Mouse (Mus musculus): Measurements from ENCODE around the gene Nckipsd. TPM values are rescaled to one million over a fixed set of nuclear protein-coding genes. Genes with fewer than 3 reads are reported as not detected.

Nckipsd gene
- polyA plus RNA-seq, 1 experiment from 2014 or later: 6.8 TPM

GRCm38 (mm10) chr9:108858792-108859527, 50.8 kb downstream of the Nckipsd start:
- no peak for ATAC-seq
- no peaks in the 10 kb centered on the region for H3K27me3 ChIP-seq (replicated peaks; ENCODE audit: control insufficient read depth, insufficient read depth, low read length)
- 65% methylated on average over 8 of the region's 8 CpGs for WGBS
- no peaks in the 10 kb centered on the region for H3K9me3 ChIP-seq (ENCODE audit: control insufficient read depth)
- 0 out of 2 replicates have a peak, but pooled peaks cover 5% of the 10 kb centered on the region for H3K4me1 ChIP-seq (replicated peaks; ENCODE audit: control insufficient read depth, insufficient read depth, low read length)
- no peak overlapping the region for H3K4me2 ChIP-seq (replicated peaks; ENCODE audit: low read depth)
- H3K27ac ChIP-seq (ENCODE audit: low read depth, low read length): no peak overlapping the region
- H3K9ac ChIP-seq (ENCODE audit: low read depth, low read length): no peak overlapping the region
- H3K4me3 ChIP-seq (ENCODE audit: low read depth, low read length): no peak overlapping the region
- no peak for TF ChIP-seq CTCF (IDR thresholded peaks at IDR 0.05; ENCODE audit: low read depth)
- H3K36me3 ChIP-seq (ENCODE audit: control insufficient read depth, insufficient read depth): peaks cover 54% of the 10 kb centered on the region

Small RNA genes lying within 50 kb of the gene (microRNA-seq; reads per million reads assigned to microRNA genes)
- not detected for gene Gm23156

Other genes starting within 250 kb of the Nckipsd start
- 50.6 and 50.7 TPM in 2 replicates for gene Impdh2, start 248.1 kb upstream of the Nckipsd start, polyA plus RNA-seq (2015; fragmentation: Nextera tagmentation; extraction: Ambion mirVana)
- gene Ndufaf3, start 240.9 kb upstream of the Nckipsd start, polyA plus RNA-seq (2015; fragmentation: Nextera tagmentation; extraction: Ambion mirVana): 47.9 and 53.4 TPM in 2 replicates
- gene Dalrd3, start 238.5 kb upstream of the Nckipsd start, polyA plus RNA-seq (2015; fragmentation: Nextera tagmentation; extraction: Ambion mirVana): 36.7 and 38.3 TPM in 2 replicates
- 16.7 and 16.8 TPM in 2 replicates for gene Wdr6, start 229.6 kb upstream of the Nckipsd start, polyA plus RNA-seq (2015; fragmentation: Nextera tagmentation; extraction: Ambion mirVana)
- 2.8 and 2.9 TPM in 2 replicates for gene P4htm, start 210.7 kb upstream of the Nckipsd start, polyA plus RNA-seq (2015; fragmentation: Nextera tagmentation; extraction: Ambion mirVana)
- 22.6 and 25.1 TPM in 2 replicates for gene Arih2, start 159.0 kb upstream of the Nckipsd start, polyA plus RNA-seq (2015; fragmentation: Nextera tagmentation; extraction: Ambion mirVana)
- gene Slc25a20, start 146.3 kb upstream of the Nckipsd start, polyA plus RNA-seq (2015; fragmentation: Nextera tagmentation; extraction: Ambion mirVana): 159 TPM in 2 replicates
- 28.3 and 31.8 TPM in 2 replicates for gene Prkar2a, start 119.1 kb upstream of the Nckipsd start, polyA plus RNA-seq (2015; fragmentation: Nextera tagmentation; extraction: Ambion mirVana)
- gene Ip6k2, start 24.6 kb upstream of the Nckipsd start, polyA plus RNA-seq (2015; fragmentation: Nextera tagmentation; extraction: Ambion mirVana): 28.1 and 31.4 TPM in 2 replicates
- gene Celsr3, start 18.0 kb downstream of the Nckipsd start, polyA plus RNA-seq (2015; fragmentation: Nextera tagmentation; extraction: Ambion mirVana): 0.40 and 0.93 TPM in 2 replicates
- 70.8 and 99.5 TPM in 2 replicates for gene Slc26a6, start 44.9 kb downstream of the Nckipsd start, polyA plus RNA-seq (2015; fragmentation: Nextera tagmentation; extraction: Ambion mirVana)
- gene Tmem89, start 106.3 kb downstream of the Nckipsd start, polyA plus RNA-seq (2015; fragmentation: Nextera tagmentation; extraction: Ambion mirVana): 0.21 TPM in 1 of 2 replicates, not detected in the other
- 557 and 585 TPM in 2 replicates for gene Uqcrc1, start 128.3 kb downstream of the Nckipsd start, polyA plus RNA-seq (2015; fragmentation: Nextera tagmentation; extraction: Ambion mirVana)
- 1.9 and 3.1 TPM in 2 replicates for gene Col7a1, start 145.2 kb downstream of the Nckipsd start, polyA plus RNA-seq (2015; fragmentation: Nextera tagmentation; extraction: Ambion mirVana)
- not detected in 2 replicates for gene Ucn2, start 177.6 kb downstream of the Nckipsd start, polyA plus RNA-seq (2015; fragmentation: Nextera tagmentation; extraction: Ambion mirVana)
- 43.1 and 48.3 TPM in 2 replicates for gene Pfkfb4, start 183.4 kb downstream of the Nckipsd start, polyA plus RNA-seq (2015; fragmentation: Nextera tagmentation; extraction: Ambion mirVana)
- 303 and 311 TPM in 2 replicates for gene Shisa5, start 230.2 kb downstream of the Nckipsd start, polyA plus RNA-seq (2015; fragmentation: Nextera tagmentation; extraction: Ambion mirVana)